Mouse (Mus musculus): ENCODE results near the gene Gm21887.
"Not testable (repeated sequence)": the region's sequence is repeated elsewhere in the genome, so short reads cannot be mapped to it uniquely, and the experiment has no call there.

Gene Gm21887

DNA sequence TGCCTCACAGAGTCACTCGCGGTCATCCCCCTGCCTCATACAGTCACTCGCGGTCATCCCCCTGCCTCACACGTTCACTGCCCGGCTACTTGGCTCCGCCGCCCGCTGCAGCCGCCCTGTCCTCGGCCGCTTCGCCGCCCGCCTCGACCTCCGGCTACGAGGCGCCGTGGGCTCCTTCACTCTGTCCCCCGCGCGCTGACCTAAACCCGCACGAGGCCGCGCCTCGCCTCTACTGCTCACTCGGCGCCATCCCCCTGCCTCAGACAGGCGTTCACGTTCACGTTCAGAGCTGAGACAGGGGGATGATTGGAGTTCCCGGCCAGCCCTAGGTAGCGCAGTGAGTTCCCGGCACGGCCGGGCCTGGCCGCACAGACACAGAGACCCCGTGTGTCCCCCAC lies 12.0 kb upstream of the Gm21887 start:
- in situ Hi-C loops (cut with MboI, MseI) = not testable (repeated sequence)

- in situ Hi-C loops (cut with MboI, MseI) = not testable (repeated sequence)
Observed at GRCm38 (mm10) chrX:169997854-169998456, 11.5 kb upstream of the Gm21887 start.

- in situ Hi-C loops (cut with MboI, MseI) = not testable (repeated sequence)
Observed at GRCm38 (mm10) chrX:169998559-169999219, 10.8 kb upstream of the Gm21887 start.

DNA sequence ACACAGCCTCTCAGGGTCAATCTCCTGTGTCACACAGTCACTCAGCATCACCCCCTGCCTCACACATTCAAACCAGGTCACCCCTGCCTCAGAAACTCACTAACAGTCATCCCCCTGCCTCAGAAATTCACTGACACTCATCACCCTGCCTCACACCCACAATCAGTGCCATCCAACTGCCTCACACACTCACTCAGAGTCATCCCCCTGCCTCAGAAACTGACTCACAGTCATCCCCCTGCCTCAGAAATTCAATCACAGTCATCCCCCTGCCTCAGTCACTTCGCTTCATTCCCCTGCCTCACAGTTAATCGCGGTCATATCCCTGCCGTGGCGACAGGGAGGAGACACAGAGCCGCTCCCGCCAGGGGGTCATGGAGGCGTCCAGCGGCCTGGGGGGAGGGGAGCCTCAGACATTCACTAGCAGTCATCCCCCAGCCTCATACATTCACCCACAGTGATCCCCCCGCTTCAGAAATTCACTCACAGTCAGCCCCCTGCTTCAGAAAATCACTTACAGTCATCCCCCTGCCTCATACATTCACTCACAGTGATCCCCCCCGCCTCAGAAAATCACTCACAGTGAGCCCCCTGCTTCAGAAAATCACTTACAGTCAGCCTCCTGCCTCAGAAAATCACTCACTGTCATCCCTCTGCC lies 10.1 kb upstream of the Gm21887 start:
- in situ Hi-C loops (cut with MboI, MseI) = not testable (repeated sequence)

- in situ Hi-C loops (cut with MboI, MseI) = not testable (repeated sequence)
Observed at GRCm38 (mm10) chrX:169999912-170000641, 9.4 kb upstream of the Gm21887 start.

GRCm38 (mm10) chrX:170000642-170001387 lies 8.6 kb upstream of the Gm21887 start:
- in situ Hi-C loops (cut with MboI, MseI) = not testable (repeated sequence)

DNA sequence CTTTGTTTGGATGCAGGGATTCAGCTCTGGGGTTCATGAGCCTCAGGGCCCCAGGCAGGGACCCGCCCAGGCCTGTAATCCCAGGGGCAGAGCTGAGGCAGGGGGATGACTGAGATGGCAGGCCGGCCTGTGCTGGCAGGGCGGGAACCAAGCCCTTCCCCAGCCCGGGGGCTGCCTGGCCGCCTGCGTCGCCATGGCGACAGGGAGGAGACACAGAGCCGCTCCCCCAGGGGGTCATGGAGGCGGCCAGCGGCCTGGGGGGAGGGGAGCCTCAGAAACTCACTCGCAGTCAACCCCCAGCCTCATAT lies 8.1 kb upstream of the Gm21887 start:
- in situ Hi-C loops (cut with MboI, MseI) = not testable (repeated sequence)

DNA sequence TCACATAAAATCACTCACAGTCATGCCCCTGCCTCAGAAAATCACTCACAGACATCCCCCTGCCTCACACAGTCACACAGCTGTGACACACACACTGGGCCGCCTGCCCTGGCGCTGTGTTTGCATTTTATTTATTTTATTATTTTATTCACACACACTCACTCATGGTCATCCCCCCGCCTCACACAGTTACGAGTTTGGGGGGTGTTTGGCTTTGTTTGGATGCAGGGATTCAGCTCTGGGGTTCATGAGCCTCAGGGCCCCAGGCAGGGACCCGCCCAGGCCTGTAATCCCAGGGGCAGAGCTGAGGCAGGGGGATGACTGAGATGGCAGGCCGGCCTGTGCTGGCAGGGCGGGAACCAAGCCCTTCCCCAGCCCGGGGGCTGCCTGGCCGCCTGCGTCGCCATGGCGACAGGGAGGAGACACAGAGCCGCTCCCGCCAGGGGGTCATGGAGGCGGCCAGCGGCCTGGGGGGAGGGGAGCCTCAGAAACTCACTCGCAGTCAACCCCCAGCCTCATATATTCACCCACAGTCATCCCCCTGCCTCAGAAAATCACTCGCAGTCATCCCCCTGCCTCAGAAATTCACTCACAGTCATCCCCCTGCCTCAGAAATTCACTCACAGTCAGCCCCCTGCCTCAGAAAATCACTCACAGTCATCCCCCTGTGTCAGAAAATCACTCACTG lies 6.8 kb upstream of the Gm21887 start:
- in situ Hi-C loops (cut with MboI, MseI) = not testable (repeated sequence)

GRCm38 (mm10) chrX:170003536-170003935 lies 5.9 kb upstream of the Gm21887 start:
- in situ Hi-C loops (cut with MboI, MseI) = not testable (repeated sequence)

GRCm38 (mm10) chrX:170004236-170004635 lies 5.2 kb upstream of the Gm21887 start:
- in situ Hi-C loops (cut with MboI, MseI) = not testable (repeated sequence)

GRCm38 (mm10) chrX:170004793-170005192 lies 4.7 kb upstream of the Gm21887 start:
- in situ Hi-C loops (cut with MboI, MseI) = not testable (repeated sequence)

DNA sequence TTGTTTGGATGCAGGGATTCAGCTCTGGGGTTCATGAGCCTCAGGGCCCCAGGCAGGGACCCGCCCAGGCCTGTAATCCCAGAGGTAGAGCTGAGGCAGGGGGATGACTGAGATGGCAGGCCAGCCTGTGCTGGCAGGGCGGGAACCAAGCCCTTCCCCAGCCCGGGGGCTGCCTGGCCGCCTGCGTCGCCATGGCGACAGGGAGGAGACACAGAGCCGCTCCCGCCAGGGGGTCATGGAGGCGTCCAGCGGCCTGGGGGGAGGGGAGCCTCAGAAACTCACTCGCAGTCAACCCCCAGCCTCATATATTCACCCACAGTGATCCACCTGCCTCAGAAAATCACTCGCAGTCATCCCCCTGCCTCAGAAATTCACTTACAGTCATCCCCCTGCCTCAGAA lies 4.3 kb upstream of the Gm21887 start:
- in situ Hi-C loops (cut with MboI, MseI) = not testable (repeated sequence)

- in situ Hi-C loops (cut with MboI, MseI) = not testable (repeated sequence)
Observed at GRCm38 (mm10) chrX:170005695-170006297, 3.7 kb upstream of the Gm21887 start.

DNA sequence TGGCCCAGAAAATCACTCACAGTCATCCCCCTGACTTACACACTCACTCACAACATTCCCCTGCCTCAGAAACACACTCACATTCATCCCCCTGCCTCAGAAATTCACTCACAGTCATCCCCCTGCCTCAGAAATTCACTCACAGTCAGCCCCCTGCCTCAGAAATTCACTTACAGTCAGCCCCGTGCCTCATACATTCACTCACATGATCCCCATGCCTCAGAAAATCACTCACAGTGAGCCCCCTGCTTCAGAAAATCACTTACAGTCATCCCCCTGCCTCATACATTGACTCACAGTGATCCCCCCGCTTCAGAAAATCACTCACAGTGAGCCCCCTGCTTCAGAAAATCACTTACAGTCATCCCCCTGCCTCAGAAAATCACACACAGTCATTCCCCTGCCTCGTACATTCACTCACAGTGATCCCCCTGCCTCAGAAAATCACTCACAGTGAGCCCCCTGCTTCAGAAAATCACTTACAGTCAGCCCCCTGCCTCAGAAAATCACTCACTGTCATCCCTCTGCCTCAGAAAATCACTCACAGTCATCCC lies 2.7 kb upstream of the Gm21887 start:
- in situ Hi-C loops (cut with MboI, MseI) = not testable (repeated sequence)

- in situ Hi-C loops (cut with MboI, MseI) = not testable (repeated sequence)
Observed at GRCm38 (mm10) chrX:170007375-170008178, 1.9 kb upstream of the Gm21887 start.

- in situ Hi-C loops (cut with MboI, MseI) = not testable (repeated sequence)
Observed at GRCm38 (mm10) chrX:170008179-170008467, 1.3 kb upstream of the Gm21887 start.

- in situ Hi-C loops (cut with MboI, MseI) = not testable (repeated sequence)
Observed at GRCm38 (mm10) chrX:170008584-170008983, 875 bp upstream of the Gm21887 start.

GRCm38 (mm10) chrX:170009801-170010221 lies 352 bp downstream of the Gm21887 start:
- in situ Hi-C loops (cut with MboI, MseI) = not testable (repeated sequence)

Measured in T-helper 17 cell (primary cell).